Mouse (Mus musculus): ENCODE data around the gene Artn. TPM values are rescaled to one million over a fixed set of nuclear protein-coding genes. Genes with fewer than 3 reads are reported as not detected.
A peak's percentile ranks its signal among the peaks of the same experiment; 100 is the strongest.

The Artn gene
- polyA plus RNA-seq, 1 experiment from 2014 or later: 2.8 TPM

- TF ChIP-seq CTCF (IDR thresholded peaks at IDR 0.05; ENCODE audit: low read depth): no peak
- ATAC-seq (replicated peaks; ENCODE audit: low FRiP score, low read depth): no peak
- Histone ChIP-seq H3K36me3 (ENCODE audit: insufficient read depth, low read length) (peaks cover 13% of the 10 kb centered on the region; the same call in 1 of the 2 replicates), H3K9me3 (replicated peaks; ENCODE audit: low read length) (no peaks in the 10 kb centered on the region), H3K4me2 (ENCODE audit: low read length) (no peak overlapping the region), H3K9ac (ENCODE audit: low read depth, low read length) (no peak overlapping the region), H3K4me1 (replicated peaks; ENCODE audit: insufficient read depth, low read length) (peaks cover 5% of the 10 kb centered on the region; the same call in 1 of the 2 replicates), H3K27ac (no peak overlapping the region), H3K27me3 (ENCODE audit: insufficient read depth, low read length) (no peaks in the 10 kb centered on the region), H3K4me3 (replicated peaks; ENCODE audit: low read depth, low read length) (no peak overlapping the region)
- DNase-seq (ENCODE audit: low spot score): no peak
- WGBS: 95% methylated on average over 10 of the region's 10 CpGs
These were observed 44.5 kb downstream of the Artn start for GRCm38 (mm10) chr4:117885093-117885492.

- Histone ChIP-seq H3K36me3 (ENCODE audit: insufficient read depth, low read length) (peaks cover 4% of the 10 kb centered on the region; the same call in 1 of the 2 replicates), H3K27me3 (ENCODE audit: insufficient read depth, low read length) (no peaks in the 10 kb centered on the region), H3K4me3 (replicated peaks; ENCODE audit: low read depth, low read length) (no peak overlapping the region), H3K4me2 (ENCODE audit: low read length) (no peak overlapping the region), H3K9me3 (replicated peaks; ENCODE audit: low read length) (no peaks in the 10 kb centered on the region), H3K27ac (no peak overlapping the region), H3K9ac (ENCODE audit: low read depth, low read length) (no peak overlapping the region), H3K4me1 (replicated peaks; ENCODE audit: insufficient read depth, low read length) (peaks cover 5% of the 10 kb centered on the region; the same call in 1 of the 2 replicates)
- 88% methylated on average over 1 of the region's 1 CpGs for WGBS
- DNase-seq (ENCODE audit: low spot score) (no peak), ATAC-seq (replicated peaks; ENCODE audit: low FRiP score, low read depth) (no peak)
- no peak for TF ChIP-seq CTCF (IDR thresholded peaks at IDR 0.05; ENCODE audit: low read depth)
These were observed 45.4 kb downstream of the Artn start for GRCm38 (mm10) chr4:117884146-117884545.

DNA sequence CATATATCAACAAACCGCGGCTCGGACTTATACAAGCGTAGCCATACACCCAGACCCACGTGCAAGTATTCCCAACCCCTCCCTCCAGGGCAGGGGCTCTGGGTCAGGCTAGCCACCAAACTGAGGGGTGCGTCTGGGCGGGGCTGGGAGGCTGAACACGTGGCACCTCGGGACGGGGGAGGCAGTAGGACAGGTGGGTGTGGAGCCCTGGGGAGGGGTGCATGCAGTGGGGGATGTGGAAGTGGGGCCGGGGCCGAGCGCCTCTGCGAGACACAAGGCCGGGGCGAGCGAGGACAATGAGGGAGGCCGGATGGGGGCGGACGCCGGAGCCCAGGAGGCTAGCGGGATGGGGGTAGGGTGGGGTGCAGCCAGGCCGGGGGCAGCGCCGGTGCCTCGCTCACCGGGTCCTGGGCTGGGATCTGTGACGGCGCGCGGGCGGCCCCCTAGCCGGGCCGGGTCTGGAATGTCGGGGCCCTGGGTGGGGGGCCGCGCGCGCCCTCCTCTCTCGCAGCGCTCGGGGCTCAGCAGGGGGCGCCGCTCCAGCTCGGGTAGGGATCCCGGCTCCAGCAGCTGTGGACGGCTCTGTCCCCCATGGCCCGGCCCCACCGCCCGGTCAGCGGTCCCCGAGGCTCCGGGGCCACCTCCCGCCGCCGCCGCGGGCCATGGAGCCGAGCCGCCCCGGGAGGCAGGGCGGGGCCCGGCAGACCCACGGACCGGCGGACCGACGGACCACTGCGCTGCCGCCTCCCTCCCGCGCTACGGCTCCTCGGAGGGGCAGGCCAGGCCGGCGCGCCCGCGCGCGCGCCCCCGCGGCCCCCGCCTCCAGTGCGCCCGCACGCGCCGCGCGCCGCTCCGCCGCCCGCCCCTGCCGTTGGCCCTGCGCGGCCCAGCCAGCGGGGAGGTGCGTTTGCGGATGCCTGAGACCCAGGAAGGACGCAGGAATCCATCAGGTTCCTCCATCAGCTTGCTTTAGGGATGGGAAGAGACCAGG lies 46.6 kb downstream of the Artn start, which contains the start of gene B4galt2:
Gene B4galt2 (minus strand): TSS at position 787 of the 991 bp plus-strand sequence.
- WGBS: under 1% methylated on average over 69 of the region's 103 CpGs

DNA sequence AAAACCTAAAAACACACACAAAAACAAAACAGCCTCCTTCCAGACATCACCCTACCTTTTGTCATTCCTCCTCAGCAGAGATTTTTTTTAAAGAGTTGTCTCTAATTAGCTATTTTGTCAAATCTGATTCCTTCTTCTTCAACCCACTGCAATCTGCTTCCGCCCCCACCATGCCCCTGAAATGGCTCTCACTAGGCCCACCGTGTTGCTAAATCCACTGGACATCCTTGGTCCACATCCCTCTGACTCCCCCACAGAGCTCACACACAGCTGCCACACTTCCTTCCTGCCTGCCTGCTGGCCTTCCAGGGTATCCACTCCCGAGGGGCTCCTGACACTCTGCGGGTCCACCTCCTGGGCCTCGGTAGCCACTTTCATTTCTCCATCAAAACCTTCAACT lies 50.9 kb downstream of the Artn start:
- no peak for ATAC-seq (replicated peaks; ENCODE audit: low FRiP score, low read depth)
- WGBS: 56% methylated on average over 5 of the region's 5 CpGs
- H3K27ac ChIP-seq: no peak overlapping the region
- no peak overlapping the region for H3K4me2 ChIP-seq (ENCODE audit: low read length)
- H3K9me3 ChIP-seq (replicated peaks; ENCODE audit: low read length): no peaks in the 10 kb centered on the region
- no peak overlapping the region for H3K9ac ChIP-seq (ENCODE audit: low read depth, low read length)
- H3K4me1 ChIP-seq (replicated peaks; ENCODE audit: insufficient read depth, low read length): 0 out of 2 replicates have a peak, but pooled peaks cover 5% of the 10 kb centered on the region
- no peaks in the 10 kb centered on the region for H3K27me3 ChIP-seq (ENCODE audit: insufficient read depth, low read length)
- H3K4me3 ChIP-seq (replicated peaks; ENCODE audit: low read depth, low read length): no peak overlapping the region
- no peak for TF ChIP-seq CTCF (IDR thresholded peaks at IDR 0.05; ENCODE audit: low read depth)
- DNase-seq (ENCODE audit: low spot score): no peak
- 0 out of 2 replicates have a peak, but pooled peaks cover 13% of the 10 kb centered on the region for H3K36me3 ChIP-seq (ENCODE audit: insufficient read depth, low read length)

More for the DNA sequence above, 46.6 kb downstream of the Artn start, which contains the start of gene B4galt2:
- no peaks in the 10 kb centered on the region for H3K27me3 ChIP-seq (ENCODE audit: insufficient read depth, low read length)
- peak; percentile 31; the same call in 1 of the 2 replicates for TF ChIP-seq CTCF (IDR thresholded peaks at IDR 0.05; ENCODE audit: low read depth)
- H3K4me3 ChIP-seq (replicated peaks; ENCODE audit: low read depth, low read length): peak within 1 kb of the TSS; percentile 78
- peak; percentile 56 for DNase-seq (ENCODE audit: low spot score)
- ATAC-seq (replicated peaks; ENCODE audit: low FRiP score, low read depth): peak; percentile 9
- H3K27ac ChIP-seq: no peak within 1 kb of the TSS; the same call in 1 of the 2 replicates
- peaks cover 5% of the 10 kb centered on the region; the same call in 1 of the 2 replicates for H3K4me1 ChIP-seq (replicated peaks; ENCODE audit: insufficient read depth, low read length)
- H3K4me2 ChIP-seq (ENCODE audit: low read length): peak within 1 kb of the TSS; percentile 94
- no peaks in the 10 kb centered on the region for H3K9me3 ChIP-seq (replicated peaks; ENCODE audit: low read length)
- peaks cover 7% of the 10 kb centered on the region; the same call in 1 of the 2 replicates for H3K36me3 ChIP-seq (ENCODE audit: insufficient read depth, low read length)
- peak within 1 kb of the TSS; percentile 83 for H3K9ac ChIP-seq (ENCODE audit: low read depth, low read length)

DNA sequence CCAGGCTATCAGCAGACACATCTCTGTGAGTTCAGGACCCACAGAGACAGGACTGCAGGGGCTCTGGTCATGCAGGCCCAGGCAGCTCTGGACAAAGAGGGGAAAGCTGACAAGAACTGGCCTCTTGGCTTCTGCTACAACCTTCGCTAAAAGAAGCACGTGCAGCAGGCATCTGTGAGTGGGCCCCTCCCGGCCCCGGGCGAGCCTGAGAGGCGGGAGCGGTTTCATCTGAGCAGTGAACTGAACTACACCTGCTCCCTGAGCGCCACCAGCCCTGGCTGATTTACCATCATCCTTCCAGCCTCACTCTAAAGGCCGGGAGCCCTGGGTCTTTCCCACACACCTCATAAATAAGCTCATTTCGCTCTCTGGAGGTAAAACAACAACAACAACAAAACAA lies 51.3 kb downstream of the Artn start:
- Histone ChIP-seq H3K9ac (ENCODE audit: low read depth, low read length) (no peak overlapping the region), H3K36me3 (ENCODE audit: insufficient read depth, low read length) (0 out of 2 replicates have a peak, but pooled peaks cover 13% of the 10 kb centered on the region), H3K27ac (no peak overlapping the region), H3K9me3 (replicated peaks; ENCODE audit: low read length) (no peaks in the 10 kb centered on the region), H3K4me3 (replicated peaks; ENCODE audit: low read depth, low read length) (no peak overlapping the region), H3K4me1 (replicated peaks; ENCODE audit: insufficient read depth, low read length) (0 out of 2 replicates have a peak, but pooled peaks cover 5% of the 10 kb centered on the region), H3K27me3 (ENCODE audit: insufficient read depth, low read length) (no peaks in the 10 kb centered on the region), H3K4me2 (ENCODE audit: low read length) (no peak overlapping the region)
- WGBS: 44% methylated on average over 10 of the region's 10 CpGs
- ATAC-seq (replicated peaks; ENCODE audit: low FRiP score, low read depth) (no peak), DNase-seq (ENCODE audit: low spot score) (no peak)
- TF ChIP-seq CTCF (IDR thresholded peaks at IDR 0.05; ENCODE audit: low read depth): no peak

Other genes starting within 250 kb of the Artn start
- 46.6 and 49.3 TPM in 2 replicates for gene Dmap1, start 247.5 kb downstream of the Artn start, polyA plus RNA-seq (2015; fragmentation: Nextera tagmentation; extraction: Ambion mirVana)
- gene Gm12845, start 205.4 kb downstream of the Artn start, polyA plus RNA-seq (2015; fragmentation: Nextera tagmentation; extraction: Ambion mirVana): not detected in 2 replicates
- not detected in 2 replicates for gene Klf17, start 164.1 kb downstream of the Artn start, polyA plus RNA-seq (2015; fragmentation: Nextera tagmentation; extraction: Ambion mirVana)
- 8.6 and 9.0 TPM in 2 replicates for gene Slc6a9, start 95.3 kb downstream of the Artn start, polyA plus RNA-seq (2015; fragmentation: Nextera tagmentation; extraction: Ambion mirVana)
- 0.97 and 1.1 TPM in 2 replicates for gene Ccdc24, start 57.2 kb downstream of the Artn start, polyA plus RNA-seq (2015; fragmentation: Nextera tagmentation; extraction: Ambion mirVana)
- 17.1 and 18.2 TPM in 2 replicates for gene B4galt2, start 46.3 kb downstream of the Artn start, polyA plus RNA-seq (2015; fragmentation: Nextera tagmentation; extraction: Ambion mirVana)
- gene Atp6v0b, start 42.4 kb downstream of the Artn start, polyA plus RNA-seq (2015; fragmentation: Nextera tagmentation; extraction: Ambion mirVana): 374 and 379 TPM in 2 replicates
- gene Dph2, start 37.7 kb downstream of the Artn start, polyA plus RNA-seq (2015; fragmentation: Nextera tagmentation; extraction: Ambion mirVana): 12.5 and 14.2 TPM in 2 replicates
- 27.9 and 31.5 TPM in 2 replicates for gene Ipo13, start 14.8 kb downstream of the Artn start, polyA plus RNA-seq (2015; fragmentation: Nextera tagmentation; extraction: Ambion mirVana)
- gene St3gal3, start 205.2 kb upstream of the Artn start, polyA plus RNA-seq (2015; fragmentation: Nextera tagmentation; extraction: Ambion mirVana): 6.7 and 8.1 TPM in 2 replicates